Mouse (Mus musculus) bone marrow, adult 2 months (tissue): ENCODE results near the gene Best1.

ENCODE experiments used
- CTCF ChIP-seq: fragments of 200-500 bp; IDR thresholded peaks from 2 replicates; pipeline ENCODE4 v1.5.1; 2011; ENCODE audit warnings: low read length, control low read depth; ENCODE audit not compliant: control insufficient read depth, insufficient read depth
- POLR2A ChIP-seq: fragments of 200-500 bp; IDR thresholded peaks from 2 replicates; pipeline ENCODE4 v1.6.1; 2011; ENCODE audit warnings: low read depth, mild to moderate bottlenecking, control low read depth, low read length, borderline replicate concordance; ENCODE audit not compliant: control insufficient read depth

GRCm38 (mm10) chr19:9941809-9942208, 59.6 kb downstream of the Best1 start:
- TF ChIP-seq CTCF: no peak
- TF ChIP-seq POLR2A: no peak
